Mouse (Mus musculus): Measurements from ENCODE around the gene Tmcc3.

Tmcc3 gene

DNA sequence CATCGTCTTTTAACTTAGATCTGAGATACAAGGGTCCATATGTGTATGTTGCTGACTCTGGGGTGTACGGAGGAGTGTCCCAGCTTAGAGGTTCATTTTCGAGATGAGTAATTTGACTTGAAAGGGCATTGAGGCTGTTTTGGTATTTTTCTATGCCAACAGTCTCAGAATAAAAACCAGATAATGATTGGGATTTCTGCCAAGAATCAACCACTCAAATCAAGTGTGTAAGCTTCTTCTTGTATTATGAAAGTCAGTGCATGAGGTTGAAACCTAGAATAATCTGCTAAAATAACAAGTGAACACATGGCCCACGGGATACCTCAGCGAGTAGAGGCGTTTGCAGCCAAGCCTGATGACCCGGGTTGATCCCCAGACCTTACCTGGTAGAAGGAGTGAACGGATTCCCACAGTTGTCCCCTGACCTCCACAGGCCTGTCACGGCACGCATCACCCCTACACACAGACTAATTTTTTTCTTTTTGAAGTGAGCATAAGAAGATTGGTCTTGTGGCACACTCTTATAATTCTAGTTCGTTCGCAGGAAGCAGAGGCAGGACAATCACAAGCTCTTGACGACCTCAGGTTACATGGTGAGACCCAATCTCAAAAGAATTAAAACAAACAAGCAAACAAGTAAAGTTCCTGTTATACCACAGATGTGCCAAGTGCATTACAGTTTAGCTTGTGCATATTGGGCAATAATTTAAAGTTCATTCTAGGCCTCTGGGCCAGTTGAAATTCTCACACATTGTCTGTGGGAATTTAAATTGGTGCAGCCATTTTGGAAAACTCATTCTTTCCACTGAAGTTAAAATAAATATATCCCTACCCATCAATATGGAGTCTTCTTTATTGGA lies 165.8 kb downstream of the Tmcc3 start:
- no peak for DNase-seq

DNA sequence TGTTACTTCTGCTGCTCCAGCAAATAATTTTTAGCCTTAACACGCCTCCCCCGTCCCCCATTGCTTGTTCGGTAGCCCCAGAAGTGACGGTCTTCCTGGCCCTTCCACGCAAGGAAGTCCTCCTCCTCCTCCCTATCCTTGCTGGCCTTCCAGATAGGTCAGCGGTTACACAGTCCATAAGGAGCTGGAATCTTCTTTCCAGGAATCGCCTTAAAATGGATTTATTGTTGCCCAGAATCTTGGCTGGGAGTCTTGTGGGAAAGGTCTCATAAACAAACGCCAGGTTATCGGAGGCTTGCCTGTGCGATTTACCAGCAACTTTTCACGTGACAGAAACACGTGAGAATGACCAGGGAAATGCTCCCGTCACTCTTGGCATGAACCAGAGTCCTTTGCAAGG lies 167.9 kb downstream of the Tmcc3 start:
- no peak for DNase-seq

DNA sequence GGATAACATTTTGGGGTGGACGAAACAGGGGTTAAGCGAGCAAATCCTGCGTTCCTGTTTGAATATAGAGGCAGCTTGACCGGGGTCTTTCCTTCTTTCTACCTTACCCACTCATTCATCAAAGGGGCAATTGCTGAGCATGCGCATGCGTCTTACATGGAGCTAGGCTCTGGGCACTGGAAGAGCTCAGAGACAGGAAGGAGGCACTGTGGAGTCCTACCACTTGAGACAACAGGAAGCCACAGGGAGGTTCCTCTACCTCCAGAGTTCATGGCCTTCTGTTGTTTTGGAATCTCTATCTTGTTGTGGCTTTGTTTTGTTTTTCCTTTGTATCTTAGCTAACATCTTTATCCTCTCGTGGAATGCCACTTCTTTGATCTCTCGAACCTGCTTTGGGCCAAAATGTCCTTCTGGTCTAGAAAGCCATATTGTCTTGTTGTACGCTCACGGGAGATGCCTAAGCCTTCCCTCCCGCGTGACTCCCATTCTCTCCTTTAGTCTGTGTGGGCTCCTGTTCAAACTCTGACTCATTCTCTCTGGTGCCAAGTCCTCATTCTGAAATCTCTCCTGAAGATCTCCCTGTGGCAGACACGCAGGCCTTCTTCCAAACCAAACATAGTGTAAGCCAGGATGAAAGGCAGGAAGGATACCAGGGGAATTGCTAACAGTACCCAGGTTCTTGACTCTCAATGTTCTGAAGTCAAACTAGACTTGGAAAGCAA lies 168.8 kb downstream of the Tmcc3 start:
- no peak for DNase-seq

DNA sequence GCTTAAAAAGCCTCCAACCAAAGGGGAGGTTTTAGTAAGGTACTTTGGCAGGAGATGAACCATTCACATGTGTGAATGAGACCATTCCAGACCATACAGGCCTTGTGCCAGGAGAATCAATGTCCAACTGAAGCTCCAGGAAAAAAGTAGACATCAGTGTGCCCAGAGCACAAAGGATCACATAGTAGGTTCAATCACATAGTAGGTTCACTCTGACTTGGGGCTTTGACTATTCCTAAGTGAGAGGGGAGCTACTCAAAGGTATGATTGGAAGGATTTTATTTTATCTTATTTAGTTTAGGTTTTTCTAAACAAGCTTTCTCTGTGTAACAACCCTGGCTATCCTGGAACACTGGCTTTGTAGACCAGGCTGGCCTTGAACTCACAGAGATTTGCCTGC lies 169.9 kb downstream of the Tmcc3 start:
- no peak for DNase-seq

DNA sequence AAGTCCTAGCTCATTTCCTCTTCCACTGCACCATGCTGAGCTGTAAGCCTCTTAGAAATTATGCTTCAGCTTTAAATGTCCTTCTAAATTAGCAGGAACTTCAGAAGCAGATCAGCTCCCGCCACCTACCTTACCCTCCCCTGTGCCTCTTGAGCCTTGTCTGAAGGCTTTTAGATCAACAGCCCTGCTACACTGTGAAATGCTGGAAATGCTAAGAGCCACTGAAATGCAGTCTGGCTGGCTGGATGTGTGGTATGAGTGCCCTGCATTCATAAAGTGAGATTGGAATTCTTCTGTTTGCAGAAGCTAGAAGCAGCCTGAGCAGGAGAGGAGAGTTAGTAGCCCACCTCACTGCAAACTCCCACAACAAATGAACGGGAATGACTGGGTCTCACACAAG lies 174.4 kb downstream of the Tmcc3 start:
- DNase-seq, result no peak

DNA sequence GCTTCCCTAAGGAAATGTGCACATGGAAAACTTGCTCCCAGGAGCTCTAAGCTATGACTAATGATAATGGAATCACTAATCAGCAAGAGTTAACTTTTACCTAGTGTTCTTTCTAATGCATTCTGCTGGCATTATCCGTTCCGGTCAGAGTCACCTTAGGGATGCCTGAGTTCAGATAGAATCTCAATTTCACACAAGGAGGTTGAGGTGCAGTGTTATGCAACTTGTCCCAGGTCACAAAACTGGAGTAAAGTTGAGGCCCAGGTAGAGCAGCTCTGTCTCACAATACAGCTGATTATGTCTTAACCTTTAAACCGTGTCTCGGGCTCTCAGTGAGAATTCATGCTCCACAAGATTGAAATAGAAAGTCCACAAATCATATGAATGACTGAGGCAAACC lies 177.8 kb downstream of the Tmcc3 start:
- no peak for DNase-seq

DNA sequence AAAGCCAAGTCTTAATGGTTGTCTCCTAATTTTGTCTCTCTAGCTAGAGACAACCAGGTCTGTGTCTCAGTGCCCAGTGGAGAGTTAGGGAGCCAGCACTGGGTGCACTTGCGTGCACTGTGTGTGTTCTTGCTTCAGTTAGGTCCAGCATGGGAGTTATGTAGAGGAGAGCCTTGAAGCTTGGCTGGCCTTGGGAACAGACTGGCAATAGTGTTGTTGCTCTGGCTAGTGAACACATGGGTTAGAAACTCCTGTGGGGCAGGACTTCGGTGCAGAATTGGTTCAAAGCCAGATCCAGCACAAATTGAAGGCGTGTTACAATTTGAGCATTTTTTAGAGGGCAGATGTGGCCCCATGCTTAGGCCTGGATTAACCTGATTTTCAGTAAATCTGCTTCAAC lies 179.3 kb downstream of the Tmcc3 start:
- DNase-seq, result no peak

DNA sequence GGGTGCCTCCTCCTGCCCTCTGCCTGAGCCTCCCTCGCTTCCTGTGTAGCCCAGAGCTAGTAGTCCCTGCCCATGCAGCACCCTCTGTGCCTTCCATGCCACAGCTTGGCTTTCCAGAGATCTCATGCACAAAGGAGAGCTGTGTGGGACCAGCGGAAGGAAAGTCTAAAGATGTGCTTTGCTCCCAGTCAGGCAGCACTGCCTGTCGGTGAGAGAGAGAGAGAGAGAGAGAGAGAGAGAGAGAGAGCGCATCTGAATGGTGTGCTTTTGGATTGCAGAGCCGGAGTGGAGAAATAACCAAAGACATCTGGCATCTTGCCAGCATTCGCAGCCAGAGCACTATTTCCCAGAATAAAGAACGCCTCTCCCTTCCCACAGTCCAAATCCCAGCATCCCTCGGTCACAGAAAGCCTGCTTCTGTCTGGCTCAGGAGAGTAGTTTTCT lies 182.7 kb downstream of the Tmcc3 start:
- DNase-seq, result no peak

DNA sequence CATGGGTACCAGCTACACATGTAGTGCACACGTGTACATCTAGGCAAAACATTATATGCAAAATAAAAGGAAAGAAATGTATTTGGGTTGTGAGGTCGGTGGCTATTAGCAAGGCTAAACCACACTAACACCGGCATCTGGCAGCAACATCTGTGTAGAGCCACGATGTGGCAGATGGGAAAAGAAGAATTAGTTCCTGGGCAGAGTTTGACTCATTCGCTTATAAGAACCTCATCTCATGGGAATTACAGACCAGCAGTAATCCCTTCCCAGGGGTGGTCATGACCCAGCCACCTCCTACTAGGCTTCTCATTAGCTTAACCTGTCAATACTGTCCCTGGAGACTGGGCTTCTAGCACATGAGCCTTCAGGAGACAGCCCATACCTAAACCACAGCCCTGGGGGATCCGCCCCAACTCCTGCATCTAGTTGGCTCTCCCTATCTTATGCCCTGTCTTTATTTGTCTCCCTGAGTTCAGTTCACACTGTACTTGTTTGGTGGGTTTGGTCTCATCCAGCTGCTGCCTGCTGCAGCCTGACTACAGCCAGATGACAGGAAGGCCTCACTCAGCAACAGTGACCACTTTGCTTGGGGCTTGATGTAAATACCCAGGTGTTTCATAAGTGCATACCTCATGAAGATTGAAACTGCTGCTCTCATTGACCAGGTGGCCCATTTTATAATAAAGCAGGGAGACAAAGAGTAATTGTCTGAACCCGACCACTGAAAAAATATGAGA lies 183.9 kb downstream of the Tmcc3 start:
- DNase-seq, result no peak

DNA sequence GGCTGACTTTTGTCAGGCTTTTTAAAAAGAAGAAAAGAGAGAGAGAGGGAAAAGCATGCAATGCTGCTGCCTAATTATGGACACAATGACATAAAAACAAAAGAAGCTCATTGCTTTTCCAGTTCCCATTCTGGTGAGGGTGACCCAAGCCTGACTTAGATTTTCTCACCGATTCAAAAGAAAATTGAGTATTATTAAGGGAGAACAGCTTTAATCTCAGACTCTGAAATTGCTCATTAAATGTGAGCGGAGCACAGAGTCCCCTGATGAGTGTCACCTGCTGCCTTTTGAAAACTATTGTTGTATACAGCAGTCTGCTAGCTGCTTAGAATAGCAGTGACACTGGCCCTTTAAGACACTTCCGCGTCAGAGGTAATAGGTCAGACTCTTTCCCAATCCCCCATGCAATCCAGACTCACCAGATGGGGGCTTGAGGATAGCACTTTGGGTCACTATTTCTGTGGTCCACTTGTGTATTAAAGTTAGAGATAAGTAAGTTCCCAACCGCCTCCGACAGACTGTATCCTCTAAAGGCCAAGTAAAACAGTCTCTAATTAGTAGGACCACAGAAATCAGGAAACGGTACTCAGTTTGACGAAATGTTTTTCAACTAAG lies 185.2 kb downstream of the Tmcc3 start:
- DNase-seq, result no peak

DNA sequence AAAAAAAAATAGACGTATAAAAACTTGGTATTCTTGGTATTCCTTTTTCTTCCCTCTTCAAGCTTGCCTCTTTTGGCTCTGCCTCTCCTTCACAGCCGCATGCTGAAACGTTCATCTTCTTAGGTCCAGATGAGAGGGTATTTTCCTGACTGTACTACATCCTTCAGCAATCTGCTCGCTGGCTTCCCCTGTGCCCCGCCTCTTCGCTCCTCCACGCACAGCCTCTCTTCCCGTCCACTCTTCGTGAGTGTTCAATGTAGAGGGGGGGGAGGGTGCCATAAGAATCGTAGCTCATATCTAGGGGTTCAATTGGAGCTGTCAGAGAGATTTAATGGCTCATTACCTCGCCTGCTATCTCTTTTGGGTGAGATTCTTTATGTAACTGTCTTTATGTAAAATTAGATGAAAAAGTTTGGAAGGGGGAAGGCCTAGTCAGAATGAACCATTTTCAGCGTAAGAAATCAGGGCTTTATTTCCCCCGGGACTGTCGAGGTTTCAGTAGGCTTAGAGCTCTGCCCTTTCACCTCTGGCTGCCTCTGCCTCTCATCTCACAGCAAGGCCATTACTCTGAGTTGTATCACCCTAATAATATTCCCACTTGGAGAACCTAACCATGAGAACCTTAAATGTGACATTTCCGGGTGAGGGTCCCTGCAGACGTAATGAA lies 188.6 kb downstream of the Tmcc3 start:
- no peak for DNase-seq

DNA sequence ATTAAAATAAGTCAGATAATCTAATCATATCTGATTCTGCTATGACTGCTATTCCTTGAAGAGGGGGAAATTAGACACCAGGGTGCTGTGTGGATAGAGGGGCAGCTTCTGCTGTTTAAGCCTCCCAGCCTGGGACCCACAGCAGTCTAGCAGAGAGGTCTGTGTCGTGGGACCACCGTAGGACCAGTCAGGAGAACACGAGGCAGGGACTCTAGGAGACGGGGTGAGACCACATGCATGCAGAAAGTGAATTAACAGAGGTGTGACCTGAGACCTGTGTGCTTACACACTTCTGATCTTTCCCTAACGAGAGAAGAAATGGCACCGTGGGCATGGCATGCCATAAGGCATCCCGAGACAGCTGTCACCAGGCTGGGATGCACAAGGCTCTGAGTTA lies 189.1 kb downstream of the Tmcc3 start:
- no peak for DNase-seq

DNA sequence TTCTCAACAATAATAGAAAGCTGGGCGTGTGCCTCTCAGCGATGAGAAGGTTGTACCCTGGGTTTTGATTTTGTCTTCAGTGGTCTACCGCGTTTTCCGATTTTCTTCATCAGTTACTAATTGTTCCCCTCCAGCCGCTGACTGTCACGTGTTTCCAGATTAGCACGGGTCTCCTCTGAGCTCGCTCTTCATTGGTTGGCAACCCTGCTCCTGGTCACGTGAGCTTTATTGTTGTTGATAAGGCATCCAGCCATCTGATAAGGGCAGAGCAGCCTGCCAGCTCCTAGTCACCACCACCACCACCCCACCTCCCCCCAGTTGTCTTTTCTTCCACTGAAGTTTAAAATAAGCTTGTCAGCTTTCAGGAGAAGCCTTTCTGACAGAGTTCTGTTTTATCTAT lies 190.0 kb downstream of the Tmcc3 start:
- DNase-seq, result no peak

DNA sequence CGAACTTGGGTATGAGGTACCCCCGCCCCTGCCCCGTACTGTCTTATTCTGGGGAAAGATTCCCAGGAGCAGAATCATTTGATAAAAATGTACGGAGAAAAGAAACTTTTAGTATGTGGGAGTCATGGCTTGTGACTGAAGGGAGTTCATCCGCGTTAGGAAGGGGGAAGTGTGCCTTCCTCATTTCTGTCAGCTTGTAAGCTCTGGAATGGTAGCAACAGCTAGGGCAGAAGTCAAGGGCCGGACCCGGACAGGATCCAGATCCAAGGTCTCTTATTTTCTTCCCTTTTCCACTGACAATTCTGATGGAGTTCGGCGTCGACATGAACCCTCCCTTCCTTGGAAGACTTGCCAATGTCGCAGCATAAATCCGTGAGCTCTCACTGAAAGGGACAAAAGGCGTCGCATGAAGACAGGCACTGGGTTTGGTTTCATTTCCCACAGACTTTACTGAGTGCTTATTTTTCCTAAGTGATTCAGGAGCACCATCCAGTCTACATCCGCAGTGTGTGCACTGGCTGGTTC lies 193.6 kb downstream of the Tmcc3 start:
- no peak for DNase-seq

DNA sequence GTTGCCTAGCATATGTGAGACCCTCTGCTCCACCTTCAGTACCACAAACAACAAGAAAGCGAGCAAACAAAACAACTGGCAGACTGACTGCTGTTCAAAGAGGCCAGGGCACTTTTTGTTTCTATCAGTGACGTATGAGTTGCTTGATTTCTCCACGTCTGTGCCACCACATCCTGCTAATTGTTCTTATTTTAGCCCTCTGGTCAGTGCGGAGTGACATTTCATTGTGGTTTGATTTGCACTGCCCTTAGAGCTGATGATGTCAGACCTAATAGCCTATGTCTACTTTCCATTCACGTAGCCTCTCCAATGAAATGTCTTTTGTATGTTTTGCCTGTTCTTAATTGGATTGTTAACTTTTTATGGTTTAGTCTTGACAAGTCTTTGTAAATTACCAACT lies 197.1 kb downstream of the Tmcc3 start:
- no peak for DNase-seq

DNA sequence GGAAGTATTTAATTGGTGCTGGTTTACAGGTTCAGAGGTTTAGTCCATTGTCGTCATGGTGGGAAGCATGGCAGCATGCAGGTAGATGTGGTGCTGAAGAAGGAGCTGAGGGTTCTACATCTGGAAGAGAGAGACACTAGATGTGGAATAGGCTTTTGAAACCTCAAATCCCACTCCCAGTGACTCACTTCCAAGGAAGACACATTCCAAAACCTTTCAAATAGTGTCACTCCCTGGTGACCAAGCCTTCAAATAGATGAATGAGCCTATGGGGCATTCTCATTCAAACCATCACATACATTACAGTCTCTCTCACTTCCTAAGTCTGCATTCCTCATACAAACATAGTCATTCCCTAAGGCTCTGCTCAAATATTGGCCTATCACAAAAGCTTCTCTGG lies 201.0 kb downstream of the Tmcc3 start:
- DNase-seq, result no peak

DNA sequence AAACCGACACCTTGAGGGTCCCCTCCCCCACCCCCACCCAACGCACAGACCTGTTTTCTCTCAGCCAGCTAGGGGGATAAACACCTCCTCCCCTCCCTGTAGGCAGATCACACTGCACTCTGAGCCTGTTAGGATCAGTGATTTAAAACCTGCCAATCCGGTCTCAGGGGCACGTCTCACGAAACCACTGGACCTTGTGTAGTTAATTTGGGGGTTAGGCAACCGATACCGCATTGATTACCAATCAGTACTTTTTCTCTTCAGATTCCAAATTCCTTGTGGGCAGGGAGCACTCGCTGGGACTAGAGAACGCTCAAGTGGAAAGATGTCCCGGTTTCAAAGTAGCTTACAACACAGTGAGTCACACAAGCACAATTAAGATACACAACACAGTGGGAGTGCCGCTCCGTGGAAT lies 202.3 kb downstream of the Tmcc3 start:
- DNase-seq, result no peak

DNA sequence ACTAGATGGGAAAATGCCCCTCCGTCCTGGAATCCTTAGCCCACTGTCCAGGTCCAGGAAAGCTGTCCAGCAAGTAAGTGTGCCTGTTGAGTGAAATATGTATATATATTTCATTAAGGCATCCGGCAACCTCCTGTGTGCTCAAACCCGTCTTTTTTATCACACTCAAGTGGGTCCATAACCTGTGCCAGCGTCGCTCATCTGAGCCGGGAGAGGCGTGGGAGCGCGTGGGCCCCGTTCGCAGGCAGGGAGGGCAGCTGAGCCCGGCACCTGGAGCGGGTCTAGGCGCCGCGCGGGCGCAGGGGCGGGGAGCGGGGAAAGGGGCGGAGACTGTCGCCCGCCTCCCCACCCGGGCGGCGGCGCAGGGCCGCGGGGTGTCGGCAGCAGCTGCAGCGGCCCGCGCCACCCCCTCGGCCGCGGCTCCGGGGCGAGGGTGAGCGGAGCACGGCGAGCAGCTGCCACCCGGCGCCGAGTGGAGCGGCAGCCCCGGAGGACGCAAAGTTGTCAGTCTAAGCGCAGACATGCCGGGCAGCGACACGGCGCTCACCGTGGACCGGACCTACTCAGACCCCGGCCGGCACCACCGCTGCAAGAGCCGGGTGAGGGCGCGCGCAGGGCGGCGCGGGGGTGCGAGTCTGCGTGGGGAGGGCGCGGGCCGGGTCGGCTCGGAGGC lies 202.9 kb downstream of the Tmcc3 start:
- peak; percentile 56 to 70 for DNase-seq

DNA sequence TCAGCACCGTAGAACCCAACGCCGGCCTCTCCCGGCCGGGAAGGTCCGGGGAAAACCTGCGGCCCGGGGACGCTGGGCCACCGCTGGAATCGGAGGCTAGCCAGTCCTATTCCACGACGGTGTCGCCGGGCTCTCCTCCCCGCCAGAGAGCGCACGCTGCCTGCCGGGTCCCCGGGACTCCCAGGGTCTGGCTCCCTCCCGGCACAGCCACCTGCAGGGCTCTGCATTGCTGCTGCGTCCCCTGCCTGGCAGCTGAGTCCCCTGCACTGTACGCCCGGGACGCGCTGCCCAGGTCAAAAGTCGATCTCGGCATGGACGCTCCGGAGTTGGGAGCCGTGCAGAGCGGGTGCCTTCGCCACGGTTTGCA lies 203.4 kb downstream of the Tmcc3 start:
- peak; percentile 40 to 59 for DNase-seq

DNA sequence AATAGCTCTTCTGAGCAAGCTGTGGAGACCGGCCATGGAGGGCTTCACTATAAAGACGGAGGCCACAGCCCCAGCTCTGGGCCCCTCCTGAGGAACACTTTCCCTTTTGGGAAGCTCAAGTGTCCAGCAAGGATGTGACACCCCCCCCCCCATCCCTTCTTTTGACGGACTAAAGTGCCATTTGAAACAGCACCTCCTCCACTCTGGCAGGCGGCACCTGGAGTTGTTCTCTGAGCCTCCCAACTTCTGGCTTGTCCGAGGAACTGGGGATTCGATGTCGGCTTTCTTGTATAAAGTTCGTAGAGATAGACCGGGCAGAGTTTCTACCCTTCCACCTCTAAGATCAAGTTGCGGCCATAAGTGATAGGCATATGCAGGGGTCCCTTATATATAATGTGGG lies 203.8 kb downstream of the Tmcc3 start:
- no peak for DNase-seq

DNA sequence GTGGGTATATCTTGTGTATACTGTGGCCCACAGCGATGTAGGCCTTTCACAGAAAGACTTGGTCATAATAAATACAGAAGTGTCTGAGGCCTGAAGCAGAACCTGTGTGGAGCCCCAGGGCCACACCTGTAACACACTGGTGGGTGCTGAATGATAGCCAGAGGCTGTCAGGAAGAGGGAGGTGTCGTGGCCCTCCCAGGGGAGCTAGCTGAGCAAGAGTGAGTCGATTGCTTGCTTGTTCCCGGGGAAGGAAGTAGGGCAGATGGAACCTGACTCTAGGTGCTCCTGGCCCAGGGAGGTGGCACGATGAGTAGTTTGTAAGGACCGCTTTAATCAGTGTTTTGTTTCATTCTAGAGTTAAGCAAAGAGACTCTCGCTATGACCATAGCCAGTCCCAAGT lies 208.1 kb downstream of the Tmcc3 start:
- no peak for DNase-seq
